Mouse (Mus musculus) liver, postnatal 0 days (tissue): Measurements from ENCODE around the gene Zdhhc14.

Experiments
- CTCF ChIP-seq: sonication (generic); IDR thresholded peaks from 2 replicates; pipeline ENCODE4 v1.5.1; 2016; ENCODE audit warnings: antibody characterized with exemption, low read depth
- EP300 ChIP-seq: IDR thresholded peaks from 2 replicates; pipeline ENCODE4 v1.6.1; 2016; ENCODE audit warnings: antibody characterized with exemption, low read depth, mild to moderate bottlenecking

DNA sequence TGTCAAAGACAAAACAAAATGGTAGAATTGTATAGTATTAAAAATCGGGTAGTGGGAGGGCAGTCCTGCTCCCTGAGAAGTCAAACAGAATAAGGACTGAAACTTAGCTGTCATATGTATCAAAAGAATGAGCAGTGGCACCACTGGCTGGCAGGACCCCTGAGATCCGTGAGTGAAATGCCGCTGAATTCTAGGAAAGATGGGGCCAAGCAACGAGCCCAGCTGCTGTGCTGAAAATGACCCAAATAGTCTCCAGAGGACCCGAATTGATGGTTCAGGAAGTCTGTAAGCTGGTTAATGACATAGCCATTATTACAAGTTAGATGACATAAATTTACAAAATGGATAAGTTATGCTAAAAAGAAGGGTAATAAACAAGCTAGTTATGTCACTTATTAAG is 306.5 kb downstream of the Zdhhc14 start:
- TF ChIP-seq EP300 (no peak), CTCF (no peak)
